Mouse (Mus musculus): Measurements from ENCODE around the gene Baiap2l1. TPM values are rescaled to one million over a fixed set of nuclear protein-coding genes. Genes with fewer than 3 reads are reported as not detected.

Baiap2l1 gene
- total RNA-seq (2023), result 1 to 10 TPM; 1.4 to 3.6 TPM

DNA sequence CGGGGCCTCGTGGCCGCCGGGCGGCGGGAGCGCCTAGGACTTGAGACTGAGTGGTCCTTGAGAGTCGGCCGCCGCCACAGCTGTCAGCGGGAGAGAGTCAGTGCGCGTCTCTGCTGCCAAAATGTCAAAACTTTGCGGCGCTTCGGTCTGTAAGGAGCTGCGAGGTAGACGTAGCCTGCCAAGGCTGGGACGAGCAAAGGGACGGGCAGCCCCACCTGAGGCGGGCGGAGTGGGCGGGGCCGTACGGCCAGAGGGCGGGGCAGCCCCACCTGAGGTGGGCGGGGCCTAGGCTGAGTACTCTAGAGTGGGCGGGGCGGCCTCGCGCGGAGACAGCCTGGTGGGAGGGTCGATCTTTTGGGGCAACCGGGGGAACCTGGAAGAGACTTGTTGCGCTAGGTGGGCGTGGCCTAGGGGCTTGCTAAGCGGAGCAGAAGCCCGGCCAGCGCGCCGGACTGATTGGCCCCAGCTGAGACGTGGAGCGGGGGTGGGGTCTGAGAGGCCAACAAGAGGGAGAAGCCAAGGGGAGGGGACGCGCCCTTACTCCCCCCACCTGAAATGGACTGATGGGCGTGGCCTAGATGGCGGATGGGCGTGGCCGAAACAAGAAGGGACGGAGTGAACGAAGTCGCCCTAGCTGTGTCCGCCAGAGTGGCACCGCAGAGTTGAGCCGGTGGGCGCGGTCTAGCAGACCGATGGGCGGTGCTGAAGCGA lies at the start of gene Baiap2l1:
Baiap2l1 (minus strand) TSS at position 232 of the 711 bp plus-strand sequence.

GRCm38 (mm10) chr5:144243901-144244487 lies 113.9 kb downstream of the Baiap2l1 start, which contains the start of gene Bri3:
TSS of gene Bri3 (plus strand) at chr5:144244437.

DNA sequence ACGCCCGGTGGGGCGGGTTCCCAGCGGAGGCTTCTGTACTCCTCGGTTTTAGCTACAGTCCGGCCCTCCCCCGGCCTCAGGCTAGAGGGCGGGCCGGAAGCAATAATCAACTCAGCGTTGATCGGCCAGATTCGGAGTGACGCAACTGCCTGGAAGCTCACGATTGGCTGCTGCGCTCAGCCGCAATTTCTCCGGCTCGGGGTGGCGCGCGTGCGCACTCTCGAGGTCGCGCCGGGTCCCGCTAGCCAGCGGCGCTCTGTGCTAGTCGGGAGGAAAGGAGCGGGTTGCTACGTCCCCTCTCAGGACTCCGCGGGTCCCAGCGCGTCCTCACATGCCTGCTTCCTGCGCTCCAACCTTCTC lies 134.4 kb downstream of the Baiap2l1 start, which contains the start of gene Tecpr1:
Tecpr1 (minus strand) TSS at position 113 of the 360 bp plus-strand sequence.

Other genes starting within 250 kb of the Baiap2l1 start
- 1 to 10 TPM; 2.5 to 5.7 TPM for gene Bhlha15, start 167.8 kb downstream of the Baiap2l1 start, total RNA-seq (2023)
- 100 to 1,000 TPM; 133 to 159 TPM for gene Tecpr1, start 134.5 kb downstream of the Baiap2l1 start, total RNA-seq (2023)
- 10 to 100 TPM; 64.4 to 86.2 TPM for gene Bri3, start 113.7 kb downstream of the Baiap2l1 start, total RNA-seq (2023)
- not detected for gene Nptx2, start 187.8 kb upstream of the Baiap2l1 start, total RNA-seq (2023)

All from B cell, adult 67 days (primary cell).